Mouse (Mus musculus) midbrain, embryonic 11.5 days (tissue): ENCODE measurements around the gene Gsdma2. TPM values are rescaled to one million over a fixed set of nuclear protein-coding genes. Genes with fewer than 3 reads are reported as not detected.

Experiments
- ATAC-seq: fragments of 200-750 bp; cut with Nextera tagmentation; 2 replicates; pipeline ENCODE4 v1.8.0; 2017; ENCODE audit warnings: moderate TSS enrichment, moderate library complexity; ENCODE audit not compliant: low FRiP score
- DNase-seq: peaks from one replicate; pipeline ENCODE4 v3.0.0; 2015; ENCODE audit warnings: low spot score; ENCODE audit errors: missing footprints
- H3K27ac ChIP-seq: fragments of 300-500 bp; sonication (generic); 2 replicates; pipeline ENCODE4 v1.5.1; 2014; ENCODE audit warnings: low read depth, low read length
- H3K27me3 ChIP-seq: fragments of 300-500 bp; sonication (generic); 2 replicates; pipeline ENCODE4 v1.6.1; 2014; ENCODE audit warnings: mild to moderate bottlenecking, low read length, moderate library complexity, mixed read lengths; ENCODE audit not compliant: control insufficient read depth, insufficient read depth
- H3K36me3 ChIP-seq: fragments of 300-500 bp; sonication (generic); 2 replicates; pipeline ENCODE4 v1.6.1; 2014; ENCODE audit warnings: mild to moderate bottlenecking, low read length, moderate library complexity, mixed read lengths; ENCODE audit not compliant: control insufficient read depth, insufficient read depth
- H3K4me1 ChIP-seq: fragments of 300-500 bp; sonication (generic); 2 replicates; pipeline ENCODE4 v1.6.1; 2014; ENCODE audit warnings: low read length; ENCODE audit not compliant: control insufficient read depth, insufficient read depth
- H3K4me2 ChIP-seq: fragments of 300-500 bp; sonication (generic); 2 replicates; pipeline ENCODE4 v1.6.1; 2014; ENCODE audit warnings: mild to moderate bottlenecking, moderate library complexity
- H3K4me3 ChIP-seq: fragments of 300-500 bp; sonication (generic); 2 replicates; pipeline ENCODE4 v1.5.1; 2014; ENCODE audit warnings: low read depth, low read length
- H3K9ac ChIP-seq: fragments of 300-500 bp; sonication (generic); 2 replicates; pipeline ENCODE4 v1.6.1; 2014; ENCODE audit warnings: low read length
- H3K9me3 ChIP-seq: fragments of 300-500 bp; sonication (generic); 2 replicates; pipeline ENCODE4 v1.6.1; 2016; ENCODE audit warnings: low read length; ENCODE audit not compliant: control insufficient read depth
- WGBS: fragments of 180-500 bp; shearing (Covaris S2); extraction: QIAGEN DNeasy Blood & Tissue Kit; methylation state at CpG from one replicate; pipeline ENCODE4 v1.1.7; 2014; 5-methylcytosine and 5-hydroxymethylcytosine counted together
- polyA plus RNA-seq: library from polyadenylated mRNA; unstranded; fragments of >200 nt; fragmentation: Nextera tagmentation; extraction: Ambion mirVana; gene quantifications from 2 replicates; pipeline ENCODE4 v1.2.1, GENCODE M21; 2014

Gsdma2 gene
- polyA plus RNA-seq, 1 experiment from 2014 or later, result not detected

DNA sequence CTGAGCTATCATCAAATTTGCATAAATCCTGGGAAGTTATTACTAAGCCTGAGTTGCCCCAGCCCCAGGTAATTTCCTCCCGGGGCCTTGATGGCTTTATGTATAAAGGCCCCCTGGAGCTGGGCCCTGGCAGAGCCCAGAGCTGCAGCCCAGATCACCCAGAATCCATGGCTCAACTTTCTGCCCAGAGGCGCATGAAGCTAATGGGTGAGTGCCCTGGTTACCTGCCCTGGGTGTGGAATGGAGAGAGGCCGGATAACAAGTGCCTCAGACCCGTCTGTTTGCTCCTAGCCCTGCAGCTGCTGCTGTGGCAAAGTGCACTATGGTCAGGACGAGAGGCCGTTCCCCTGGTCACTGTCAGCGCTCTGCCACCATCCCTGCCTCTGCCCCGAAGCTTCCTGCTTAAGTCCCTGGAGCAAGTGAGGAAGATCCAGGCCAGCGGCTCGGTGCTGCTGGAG, 54.7 kb downstream of the Gsdma2 start, which contains the start of gene Csf3:
TSS of gene Csf3 (plus strand) at position 51 of the 458 bp plus-strand sequence.
- ATAC-seq (no peak), DNase-seq (no peak)
- Histone ChIP-seq H3K27ac (no peak within 1 kb of the TSS), H3K4me2 (no peak within 1 kb of the TSS), H3K9me3 (no peaks in the 10 kb centered on the region), H3K9ac (no peak within 1 kb of the TSS), H3K4me3 (no peak within 1 kb of the TSS), H3K36me3 (peaks cover 5% of the 10 kb centered on the region; the same call in 1 of the 2 replicates), H3K4me1 (no peaks in the 10 kb centered on the region), H3K27me3 (no peaks in the 10 kb centered on the region)
- WGBS, result 38% methylated on average over 10 of the region's 10 CpGs

DNA sequence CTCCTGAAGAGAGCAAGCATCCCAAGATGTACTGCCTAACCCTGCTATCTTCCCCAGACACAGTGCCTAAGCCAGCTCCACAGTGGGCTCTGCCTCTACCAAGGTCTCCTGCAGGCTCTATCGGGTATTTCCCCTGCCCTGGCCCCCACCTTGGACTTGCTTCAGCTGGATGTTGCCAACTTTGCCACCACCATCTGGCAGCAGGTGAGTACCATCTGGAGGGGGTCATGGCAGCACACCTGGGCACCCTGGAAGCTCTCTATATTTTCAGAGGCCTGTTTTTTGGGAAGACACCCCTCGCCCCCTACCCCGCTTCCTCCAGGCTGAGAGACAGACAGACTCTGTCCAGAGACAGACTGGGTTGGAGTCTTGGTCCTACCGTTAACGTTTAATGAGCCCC, 55.8 kb downstream of the Gsdma2 start:
- no peak overlapping the region for H3K9ac ChIP-seq
- H3K4me2 ChIP-seq, result no peak overlapping the region
- DNase-seq, result no peak
- no peaks in the 10 kb centered on the region for H3K27me3 ChIP-seq
- no peak for ATAC-seq
- H3K4me3 ChIP-seq, result no peak overlapping the region
- H3K36me3 ChIP-seq, result peaks cover 15% of the 10 kb centered on the region; the same call in 1 of the 2 replicates
- no peak overlapping the region for H3K27ac ChIP-seq
- WGBS, result 74% methylated on average over 5 of the region's 5 CpGs
- H3K9me3 ChIP-seq, result no peaks in the 10 kb centered on the region
- no peaks in the 10 kb centered on the region for H3K4me1 ChIP-seq

DNA sequence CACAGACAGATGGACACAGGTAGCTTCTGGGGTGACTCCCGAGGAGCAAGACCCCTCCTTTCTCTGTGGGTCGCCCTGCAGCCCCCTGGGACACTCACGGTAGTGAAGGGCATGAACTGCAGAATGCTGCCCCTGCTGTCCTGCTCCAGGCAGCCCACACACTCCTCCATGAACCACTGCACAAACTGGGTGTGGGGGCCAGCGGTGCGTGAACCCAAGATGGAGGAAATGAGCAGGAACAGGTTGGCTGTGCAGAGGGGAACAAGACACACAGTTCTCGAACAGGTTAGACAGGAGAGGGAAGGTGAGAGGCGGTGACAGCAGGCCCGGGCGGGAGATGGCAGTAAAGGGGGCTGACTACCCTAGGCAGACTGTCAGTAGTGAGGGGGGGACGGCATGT, 58.5 kb downstream of the Gsdma2 start:
- DNase-seq (no peak), ATAC-seq (no peak)
- no peaks in the 10 kb centered on the region for H3K9me3 ChIP-seq
- no peak overlapping the region for H3K4me2 ChIP-seq
- H3K27ac ChIP-seq, result no peak overlapping the region
- no peaks in the 10 kb centered on the region for H3K4me1 ChIP-seq
- 95% methylated on average over 10 of the region's 10 CpGs for WGBS
- peaks cover 23% of the 10 kb centered on the region for H3K36me3 ChIP-seq
- H3K9ac ChIP-seq, result no peak overlapping the region
- H3K27me3 ChIP-seq, result no peaks in the 10 kb centered on the region
- no peak overlapping the region for H3K4me3 ChIP-seq

Other genes starting within 250 kb of the Gsdma2 start
- 5.6 and 5.7 TPM in 2 replicates for gene Pgap3, start 246.3 kb upstream of the Gsdma2 start, polyA plus RNA-seq
- 14.8 TPM in 2 replicates for gene Erbb2, start 234.3 kb upstream of the Gsdma2 start, polyA plus RNA-seq
- 145 and 158 TPM in 2 replicates for gene Mien1, start 207.8 kb upstream of the Gsdma2 start, polyA plus RNA-seq
- 0.60 and 1.0 TPM in 2 replicates for gene Grb7, start 200.4 kb upstream of the Gsdma2 start, polyA plus RNA-seq
- gene Ikzf3, start 100.7 kb upstream of the Gsdma2 start, polyA plus RNA-seq, result 0.07 and 0.18 TPM in 2 replicates
- 0.23 and 0.26 TPM in 2 replicates for gene Zpbp2, start 95.7 kb upstream of the Gsdma2 start, polyA plus RNA-seq
- gene Ormdl3, start 59.4 kb upstream of the Gsdma2 start, polyA plus RNA-seq, result 9.7 and 12.0 TPM in 2 replicates
- not detected in 2 replicates for gene Lrrc3c, start 48.5 kb upstream of the Gsdma2 start, polyA plus RNA-seq
- gene Gm12355, start 21.1 kb upstream of the Gsdma2 start, polyA plus RNA-seq, result 1.3 and 1.4 TPM in 2 replicates
- not detected in 2 replicates for gene Gsdma3, start 20.4 kb upstream of the Gsdma2 start, polyA plus RNA-seq
- not detected in 2 replicates for gene Gsdma, start 17.6 kb downstream of the Gsdma2 start, polyA plus RNA-seq
- gene Psmd3, start 35.8 kb downstream of the Gsdma2 start, polyA plus RNA-seq, result 142 and 155 TPM in 2 replicates
- not detected in 2 replicates for gene Csf3, start 54.5 kb downstream of the Gsdma2 start, polyA plus RNA-seq
- 66.1 and 67.1 TPM in 2 replicates for gene Med24, start 82.7 kb downstream of the Gsdma2 start, polyA plus RNA-seq
- gene Thra, start 93.9 kb downstream of the Gsdma2 start, polyA plus RNA-seq, result 21.9 and 23.7 TPM in 2 replicates
- 0.93 and 1.2 TPM in 2 replicates for gene Nr1d1, start 128.6 kb downstream of the Gsdma2 start, polyA plus RNA-seq
- gene Msl1, start 148.8 kb downstream of the Gsdma2 start, polyA plus RNA-seq, result 24.0 and 25.1 TPM in 2 replicates
- gene Casc3, start 158.1 kb downstream of the Gsdma2 start, polyA plus RNA-seq, result 51.9 and 53.1 TPM in 2 replicates
- 1.6 and 1.8 TPM in 2 replicates for gene Rapgefl1, start 190.0 kb downstream of the Gsdma2 start, polyA plus RNA-seq
- gene Wipf2, start 216.9 kb downstream of the Gsdma2 start, polyA plus RNA-seq, result 4.4 and 5.9 TPM in 2 replicates